Mouse (Mus musculus) neural tube, embryonic 13.5 days (tissue): ENCODE measurements at regions not wholly inside any gene's neighbourhood (a gene's known extent, or its start where the extent isn't known, plus 50 kb on each side); places are given as distances from the start of the nearest gene placed in this dataset.

Experiments used
- ATAC-seq: fragments of 200-750 bp; cut with Nextera tagmentation; 2 replicates; pipeline ENCODE4 v1.8.0; 2017; ENCODE audit warnings: low read depth, mild to moderate bottlenecking, moderate TSS enrichment, moderate library complexity
- H3K27ac ChIP-seq: fragments of 300-500 bp; sonication (generic); replicated peaks from 2 replicates; pipeline ENCODE4 v1.5.1; 2015; ENCODE audit warnings: moderate library complexity, mild to moderate bottlenecking, inconsistent platforms
- H3K27me3 ChIP-seq: fragments of 300-500 bp; sonication (generic); 2 replicates; pipeline ENCODE4 v1.6.1; 2015; ENCODE audit warnings: mild to moderate bottlenecking, inconsistent platforms
- H3K36me3 ChIP-seq: fragments of 300-500 bp; sonication (generic); 2 replicates; pipeline ENCODE4 v1.6.1; 2015; ENCODE audit warnings: mild to moderate bottlenecking, inconsistent platforms
- H3K4me1 ChIP-seq: fragments of 300-500 bp; sonication (generic); replicated peaks from 2 replicates; pipeline ENCODE4 v1.6.1; 2015; ENCODE audit warnings: inconsistent platforms
- H3K4me2 ChIP-seq: fragments of 300-500 bp; sonication (generic); 2 replicates; pipeline ENCODE4 v1.6.1; 2015; ENCODE audit warnings: inconsistent platforms, mild to moderate bottlenecking, moderate library complexity
- H3K4me3 ChIP-seq: fragments of 300-500 bp; sonication (generic); 2 replicates; pipeline ENCODE4 v1.5.1; 2015; ENCODE audit warnings: mild to moderate bottlenecking, inconsistent platforms
- H3K9ac ChIP-seq: fragments of 300-500 bp; sonication (generic); 2 replicates; pipeline ENCODE4 v1.6.1; 2015; ENCODE audit warnings: moderate library complexity, mild to moderate bottlenecking, inconsistent platforms
- H3K9me3 ChIP-seq: fragments of 300-500 bp; sonication (generic); 2 replicates; pipeline ENCODE4 v1.6.1; 2016; ENCODE audit warnings: inconsistent platforms
- WGBS: fragments of 180-500 bp; shearing (Covaris S2); methylation state at CpG from one replicate; pipeline ENCODE4 v1.1.7; 2015; 5-methylcytosine and 5-hydroxymethylcytosine counted together

DNA sequence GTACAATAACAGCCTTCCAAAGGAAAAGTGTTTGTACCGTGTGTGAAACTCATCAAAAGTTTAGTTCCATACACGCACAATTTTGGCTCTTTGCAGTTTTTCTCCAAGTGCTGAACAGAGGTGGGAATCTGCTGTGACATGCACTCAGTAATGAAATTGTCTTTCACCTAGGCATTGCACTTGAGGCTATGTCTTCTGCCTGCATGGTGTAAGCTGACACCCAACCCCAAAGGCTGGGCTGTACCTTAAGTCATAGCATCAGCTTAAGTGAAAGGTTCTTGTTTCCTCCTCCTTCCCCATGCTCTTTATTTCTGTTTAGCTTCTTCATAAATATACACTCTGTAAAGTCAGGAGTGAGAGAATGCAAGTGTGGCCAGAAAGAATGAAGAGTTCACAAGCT lies 313.1 kb downstream of the Spry2 start:
- ATAC-seq, result no peak
- Histone ChIP-seq H3K9ac (no peak overlapping the region), H3K27me3 (no peaks in the 10 kb centered on the region), H3K4me1 (peaks cover 13% of the 10 kb centered on the region), H3K36me3 (no peaks in the 10 kb centered on the region), H3K9me3 (no peaks in the 10 kb centered on the region), H3K27ac (no peak overlapping the region), H3K4me3 (no peak overlapping the region), H3K4me2 (no peak overlapping the region)
- 93% methylated on average over 2 of the region's 2 CpGs for WGBS

DNA sequence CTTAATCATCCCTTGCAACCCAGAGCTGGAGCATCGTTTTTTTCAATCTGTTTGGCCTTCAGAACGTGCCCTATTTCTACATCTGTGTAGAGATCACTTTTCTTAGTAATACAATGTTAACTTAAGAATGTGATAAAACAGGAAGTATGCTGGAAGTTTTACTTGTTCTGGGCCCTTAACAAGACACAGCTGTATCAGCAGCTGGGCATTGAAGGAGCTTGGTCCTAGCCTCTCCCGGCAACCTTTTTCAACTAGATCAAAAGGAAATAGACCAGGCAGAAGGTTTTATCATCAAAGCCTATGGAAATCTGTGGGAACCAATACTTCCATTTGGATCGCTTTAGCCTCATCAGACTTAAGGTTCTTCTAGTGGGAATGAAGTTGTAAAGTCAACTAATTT lies 317.9 kb downstream of the Ndfip2 start:
- no peaks in the 10 kb centered on the region for H3K9me3 ChIP-seq
- no peaks in the 10 kb centered on the region for H3K27me3 ChIP-seq
- 67% methylated on average over 4 of the region's 4 CpGs for WGBS
- ATAC-seq, result no peak
- no peak overlapping the region for H3K4me2 ChIP-seq
- H3K4me3 ChIP-seq, result no peak overlapping the region
- no peak overlapping the region for H3K27ac ChIP-seq
- no peak overlapping the region for H3K9ac ChIP-seq
- H3K4me1 ChIP-seq, result peaks cover 14% of the 10 kb centered on the region
- H3K36me3 ChIP-seq, result no peaks in the 10 kb centered on the region

DNA sequence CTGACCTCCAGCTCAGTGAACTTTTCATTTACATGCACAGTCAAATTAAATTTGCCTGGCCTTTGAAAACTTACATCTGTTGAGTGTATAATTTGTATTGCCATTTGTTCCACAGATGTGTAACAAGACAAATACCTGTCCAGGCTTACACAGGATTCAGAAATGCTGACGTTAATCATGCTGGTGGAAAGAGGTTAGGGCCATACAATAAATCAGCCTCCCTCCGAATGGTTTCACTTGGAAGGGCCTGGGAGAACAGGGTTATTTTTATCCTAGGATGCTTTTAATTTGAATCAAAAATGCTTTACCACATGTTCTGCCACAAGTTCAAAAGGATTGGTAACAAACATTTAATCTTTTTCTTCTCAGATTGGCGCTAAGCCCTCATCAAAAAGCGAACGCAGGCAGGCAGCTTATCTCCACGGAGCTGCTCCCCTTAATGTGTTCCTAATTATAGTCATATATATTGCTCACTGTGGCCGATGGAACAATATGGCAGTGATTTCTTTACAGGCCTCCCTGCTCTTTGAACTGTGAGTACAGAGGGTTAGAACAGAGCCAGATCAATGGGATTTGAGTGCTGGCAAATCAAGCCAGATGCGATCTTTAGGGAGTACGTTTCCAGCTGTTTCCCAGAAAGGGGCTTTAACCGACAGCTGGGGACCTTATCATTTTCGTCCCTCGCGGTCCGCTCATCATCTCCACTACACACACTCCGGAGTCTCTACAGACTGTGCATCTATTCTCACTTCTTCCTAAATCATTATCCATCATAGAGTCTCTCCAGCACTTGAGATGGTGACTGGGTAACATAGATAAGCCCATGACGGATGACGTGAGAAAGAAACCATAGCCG lies 313.9 kb downstream of the Ndfip2 start:
- H3K27ac ChIP-seq, result no peak overlapping the region
- H3K4me3 ChIP-seq, result no peak overlapping the region
- H3K27me3 ChIP-seq, result no peaks in the 10 kb centered on the region
- ATAC-seq, result peak; percentile 76
- no peaks in the 10 kb centered on the region for H3K36me3 ChIP-seq
- 40% methylated on average over 18 of the region's 18 CpGs for WGBS
- H3K4me2 ChIP-seq, result peak overlapping the region; percentile 11; the same call in 1 of the 2 replicates
- no peaks in the 10 kb centered on the region for H3K9me3 ChIP-seq
- H3K9ac ChIP-seq, result no peak overlapping the region
- peaks cover 14% of the 10 kb centered on the region for H3K4me1 ChIP-seq

DNA sequence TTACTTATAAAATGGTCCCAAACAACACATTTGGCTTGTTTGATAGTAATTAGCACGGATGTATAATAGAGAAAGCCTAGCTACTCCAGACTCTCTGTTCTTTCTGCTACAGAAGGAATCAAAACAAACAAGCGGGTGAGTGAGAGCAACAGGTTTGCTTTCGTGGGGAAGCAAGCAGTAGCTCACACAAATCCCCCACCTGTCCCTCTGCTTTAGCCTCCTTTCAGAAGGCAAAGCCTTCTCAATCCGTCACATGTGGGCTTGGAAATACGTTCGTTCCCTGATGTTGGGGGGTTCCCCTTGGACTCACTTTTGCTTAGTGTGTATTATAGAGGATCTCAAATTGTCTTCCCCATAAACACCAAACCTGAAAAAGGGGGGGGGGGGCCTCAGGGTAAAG lies 311.8 kb downstream of the Ndfip2 start:
- 78% methylated on average over 6 of the region's 6 CpGs for WGBS
- H3K27me3 ChIP-seq, result no peaks in the 10 kb centered on the region
- ATAC-seq, result no peak

DNA sequence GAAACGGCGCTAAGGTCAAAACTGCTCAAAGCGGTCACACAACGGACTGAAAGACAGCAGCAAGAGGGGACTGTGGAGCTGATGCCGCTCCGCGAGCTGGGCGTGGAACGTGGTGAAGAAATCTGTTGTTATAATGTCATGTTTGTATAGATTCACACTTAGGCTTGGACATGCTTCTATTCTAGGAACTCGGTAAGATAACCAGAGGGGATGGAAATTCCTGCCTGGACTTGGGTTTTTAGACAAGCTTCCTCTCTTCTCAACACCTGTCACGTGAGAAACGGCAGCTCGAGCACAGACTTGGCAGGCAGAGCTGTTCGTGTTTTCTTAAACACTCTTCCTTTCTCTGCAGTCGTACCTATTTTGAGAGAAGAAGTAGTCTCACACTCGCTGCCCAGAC lies 307.5 kb downstream of the Ndfip2 start:
- Histone ChIP-seq H3K27me3 (no peaks in the 10 kb centered on the region), H3K4me3 (no peak overlapping the region), H3K36me3 (no peaks in the 10 kb centered on the region), H3K9ac (no peak overlapping the region), H3K4me1 (no peaks in the 10 kb centered on the region; the same call in 1 of the 2 replicates), H3K9me3 (no peaks in the 10 kb centered on the region), H3K27ac (no peak overlapping the region), H3K4me2 (no peak overlapping the region)
- no peak for ATAC-seq
- 82% methylated on average over 16 of the region's 16 CpGs for WGBS

More for the DNA sequence above, 311.8 kb downstream of the Ndfip2 start:
- H3K27ac ChIP-seq, result no peak overlapping the region
- H3K4me3 ChIP-seq, result no peak overlapping the region
- no peaks in the 10 kb centered on the region for H3K9me3 ChIP-seq
- H3K9ac ChIP-seq, result no peak overlapping the region
- peaks cover 14% of the 10 kb centered on the region for H3K4me1 ChIP-seq
- no peak overlapping the region for H3K4me2 ChIP-seq
- H3K36me3 ChIP-seq, result no peaks in the 10 kb centered on the region

DNA sequence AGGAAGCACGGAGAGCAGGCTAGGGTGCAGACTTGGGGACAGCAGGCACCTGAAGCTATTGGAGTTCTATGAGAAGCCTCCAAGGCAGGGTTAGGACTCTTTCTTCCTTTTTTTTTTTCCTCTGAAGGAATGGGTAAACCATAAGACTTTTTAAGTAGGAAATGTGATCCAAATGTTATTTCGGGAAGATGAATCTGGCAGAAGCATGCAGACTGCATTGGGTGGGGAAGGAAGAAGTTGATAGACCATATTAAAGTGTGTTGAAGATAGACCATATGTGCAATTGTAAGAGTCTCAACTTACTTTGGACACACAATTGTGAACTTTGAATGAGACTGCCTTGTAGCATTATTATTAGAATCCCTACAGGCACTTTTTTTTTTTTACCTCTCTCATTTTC lies 304.5 kb downstream of the Ndfip2 start:
- H3K27ac ChIP-seq, result no peak overlapping the region
- no peaks in the 10 kb centered on the region for H3K27me3 ChIP-seq
- no peak overlapping the region for H3K4me2 ChIP-seq
- WGBS, result 97% methylated on average over 2 of the region's 2 CpGs
- ATAC-seq, result no peak
- no peak overlapping the region for H3K4me3 ChIP-seq
- no peaks in the 10 kb centered on the region; the same call in 1 of the 2 replicates for H3K4me1 ChIP-seq
- 0 out of 2 replicates have a peak, but pooled peaks cover 1% of the 10 kb centered on the region for H3K9me3 ChIP-seq
- no peak overlapping the region for H3K9ac ChIP-seq
- no peaks in the 10 kb centered on the region for H3K36me3 ChIP-seq

DNA sequence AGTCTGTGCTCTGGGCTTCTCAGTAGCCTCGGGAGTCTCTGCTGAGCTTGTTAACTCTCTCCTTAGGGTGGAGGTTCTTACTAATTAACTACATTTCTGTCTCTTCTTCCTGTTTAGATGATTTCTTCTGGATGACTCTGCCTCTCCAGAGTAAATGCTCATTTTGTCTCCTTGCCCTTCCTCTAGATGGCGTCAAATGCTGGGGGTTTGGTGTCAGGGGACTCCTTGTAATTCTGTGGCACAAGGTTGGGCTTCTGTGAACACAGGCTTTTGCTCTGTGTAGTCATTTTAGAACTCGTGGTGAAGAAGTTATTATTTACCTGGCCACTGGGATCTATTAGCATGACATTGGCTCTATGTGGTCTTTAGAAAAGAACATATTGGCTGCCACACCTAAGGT lies 298.4 kb downstream of the Ndfip2 start:
- no peak overlapping the region for H3K9ac ChIP-seq
- no peak overlapping the region for H3K4me2 ChIP-seq
- no peaks in the 10 kb centered on the region for H3K36me3 ChIP-seq
- H3K4me1 ChIP-seq, result no peaks in the 10 kb centered on the region
- no peak for ATAC-seq
- H3K27ac ChIP-seq, result no peak overlapping the region
- no peaks in the 10 kb centered on the region for H3K27me3 ChIP-seq
- H3K9me3 ChIP-seq, result 0 out of 2 replicates have a peak, but pooled peaks cover 8% of the 10 kb centered on the region
- 76% methylated on average over 3 of the region's 3 CpGs for WGBS
- H3K4me3 ChIP-seq, result no peak overlapping the region

DNA sequence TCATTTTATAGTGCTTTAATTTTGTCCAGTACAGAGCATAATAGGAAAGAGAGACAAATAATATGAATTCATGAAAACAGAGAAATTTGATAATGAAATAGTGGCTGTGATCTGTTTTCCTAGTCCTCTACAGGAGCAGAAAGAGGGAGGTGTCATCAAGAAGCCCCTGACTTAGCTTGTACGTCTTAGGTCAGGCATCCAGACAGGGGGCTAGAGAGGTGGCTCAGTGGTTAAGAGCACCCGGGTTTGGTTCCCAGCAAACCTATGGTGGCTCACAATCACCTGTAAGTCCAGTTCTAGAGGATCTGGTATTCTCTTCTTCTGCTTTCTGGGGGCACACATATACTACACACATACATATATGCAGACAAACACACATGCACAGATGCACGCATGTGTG lies 285.7 kb downstream of the Ndfip2 start:
- no peak for ATAC-seq
- no peak overlapping the region for H3K9ac ChIP-seq
- H3K27ac ChIP-seq, result no peak overlapping the region
- H3K27me3 ChIP-seq, result no peaks in the 10 kb centered on the region
- H3K4me2 ChIP-seq, result no peak overlapping the region
- no peaks in the 10 kb centered on the region for H3K9me3 ChIP-seq
- 87% methylated on average over 3 of the region's 3 CpGs for WGBS
- H3K36me3 ChIP-seq, result no peaks in the 10 kb centered on the region
- peaks cover 19% of the 10 kb centered on the region for H3K4me1 ChIP-seq
- H3K4me3 ChIP-seq, result no peak overlapping the region

DNA sequence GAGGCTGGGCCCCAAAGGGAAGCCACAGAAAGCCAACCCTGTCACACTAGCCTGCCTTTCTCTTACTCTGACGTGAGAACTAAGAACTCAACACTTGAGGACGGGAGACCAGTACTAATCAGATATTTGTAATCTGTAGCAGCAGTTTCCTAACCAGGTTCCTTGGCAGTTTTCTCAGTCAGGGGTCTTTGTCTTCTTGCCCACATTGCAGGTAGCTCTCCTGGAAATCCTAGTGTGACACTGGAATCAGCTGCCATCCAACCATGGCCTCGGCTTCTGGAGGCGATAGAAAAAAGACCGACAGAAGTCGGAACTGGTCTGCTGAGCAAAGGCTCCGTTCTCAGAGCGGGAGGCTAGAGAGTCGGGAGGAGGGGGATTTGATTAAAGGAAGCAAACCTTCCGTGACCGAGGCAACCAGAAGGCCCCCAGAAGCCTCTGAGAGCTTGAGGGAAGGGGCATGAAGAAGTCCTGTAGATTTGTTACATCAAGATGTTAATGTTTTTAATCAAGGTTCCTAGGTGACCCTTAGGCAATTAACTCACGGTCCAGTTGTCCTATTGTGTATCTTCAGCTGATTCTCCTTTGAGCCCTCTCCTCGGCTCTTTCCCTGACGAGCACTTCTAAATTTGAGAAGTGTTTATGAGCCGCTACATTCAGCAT lies 284.2 kb downstream of the Ndfip2 start:
- peak overlapping the region; percentile 22; the same call in 1 of the 2 replicates for H3K9ac ChIP-seq
- no peaks in the 10 kb centered on the region for H3K9me3 ChIP-seq
- H3K27me3 ChIP-seq, result no peaks in the 10 kb centered on the region
- H3K4me2 ChIP-seq, result peak overlapping the region; percentile 50
- H3K36me3 ChIP-seq, result no peaks in the 10 kb centered on the region
- H3K4me1 ChIP-seq, result peaks cover 19% of the 10 kb centered on the region
- H3K27ac ChIP-seq, result peak overlapping the region; percentile 74
- H3K4me3 ChIP-seq, result peak overlapping the region; percentile 25
- WGBS, result 6% methylated on average over 15 of the region's 15 CpGs
- ATAC-seq, result peak; percentile 85

DNA sequence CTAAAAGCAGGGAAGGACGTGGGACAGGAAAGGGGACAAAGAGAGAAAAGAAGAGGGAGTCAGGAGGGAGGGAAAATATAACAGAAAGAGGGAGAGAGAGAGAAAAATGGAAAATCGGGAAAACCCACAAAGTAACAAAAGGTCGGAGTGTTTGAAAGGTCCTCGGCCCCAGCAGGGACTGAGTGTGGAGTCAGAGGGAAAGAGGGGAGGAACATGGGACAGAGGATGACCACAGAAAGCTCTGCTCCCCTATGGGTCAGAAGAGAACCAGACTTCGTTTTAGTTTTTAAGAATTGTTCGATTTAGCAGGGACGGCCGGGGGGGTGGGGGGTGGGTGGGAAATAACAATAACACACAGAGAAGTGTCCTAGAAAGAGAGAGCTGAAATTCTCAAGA lies 283.7 kb downstream of the Ndfip2 start:
- H3K4me3 ChIP-seq, result no peak overlapping the region
- no peaks in the 10 kb centered on the region for H3K27me3 ChIP-seq
- no peaks in the 10 kb centered on the region for H3K36me3 ChIP-seq
- 57% methylated on average over 8 of the region's 8 CpGs for whole genome bisulfite sequencing
- no peak for ATAC-seq
- no peaks in the 10 kb centered on the region for H3K9me3 ChIP-seq
- H3K9ac ChIP-seq, result 0 out of 2 replicates have a peak overlapping the region, but pooled peaks have one; percentile 22
- peak overlapping the region; percentile 74 for H3K27ac ChIP-seq
- peak overlapping the region; percentile 50 for H3K4me2 ChIP-seq
- H3K4me1 ChIP-seq, result peaks cover 19% of the 10 kb centered on the region

DNA sequence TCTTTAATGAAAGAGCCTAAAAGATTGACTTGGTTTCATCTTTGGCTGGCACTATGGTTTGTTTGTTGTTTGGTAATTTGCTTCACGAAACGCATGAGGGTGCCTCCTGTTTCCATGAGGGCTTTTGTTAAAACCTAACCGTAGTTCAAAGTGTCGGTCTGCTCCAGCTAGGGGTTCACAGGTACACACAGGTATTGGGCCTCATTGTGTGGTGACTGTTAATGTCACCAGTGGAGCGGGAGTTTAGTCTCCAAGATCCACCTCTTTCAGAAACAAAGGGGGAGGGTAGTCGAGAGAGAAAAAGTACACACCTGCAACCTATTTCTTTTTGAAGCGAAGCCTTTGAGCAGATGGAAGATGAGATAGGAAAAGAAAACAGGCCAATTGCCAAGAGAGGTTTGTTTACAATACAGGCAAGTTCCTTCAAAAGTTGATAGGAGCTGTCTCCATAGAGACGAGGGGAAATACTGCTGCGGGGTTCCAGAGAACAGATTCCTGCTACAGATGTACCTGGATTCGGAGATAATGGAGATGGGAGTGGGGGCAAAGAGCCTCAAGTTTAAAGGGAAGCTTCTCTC lies 273.9 kb downstream of the Ndfip2 start:
- WGBS, result 78% methylated on average over 10 of the region's 10 CpGs
- no peaks in the 10 kb centered on the region for H3K36me3 ChIP-seq
- H3K9ac ChIP-seq, result no peak overlapping the region
- H3K4me2 ChIP-seq, result no peak overlapping the region
- H3K9me3 ChIP-seq, result peaks cover 7% of the 10 kb centered on the region; the same call in 1 of the 2 replicates
- no peak overlapping the region for H3K27ac ChIP-seq
- no peak overlapping the region for H3K4me3 ChIP-seq
- H3K4me1 ChIP-seq, result no peaks in the 10 kb centered on the region
- H3K27me3 ChIP-seq, result no peaks in the 10 kb centered on the region
- ATAC-seq, result no peak

DNA sequence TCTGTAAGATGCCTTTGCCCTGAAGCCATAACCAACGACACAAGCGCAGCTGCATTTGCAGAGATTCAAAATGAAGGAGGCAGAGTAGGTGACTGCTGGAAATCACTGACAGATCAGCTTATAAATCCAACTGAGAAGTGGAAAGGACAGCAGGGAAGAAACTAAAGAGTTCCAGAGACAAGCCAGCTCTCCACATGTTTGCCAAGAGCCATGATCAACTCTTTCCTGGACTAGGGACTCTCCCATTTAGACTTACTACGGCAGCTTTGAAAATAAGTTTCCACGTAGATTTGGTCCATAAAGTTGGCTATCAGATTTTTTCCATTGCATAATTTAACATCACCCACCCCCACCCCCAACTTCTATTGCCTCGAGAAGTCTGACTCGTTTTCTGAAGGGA lies 269.7 kb downstream of the Ndfip2 start:
- Histone ChIP-seq H3K36me3 (no peaks in the 10 kb centered on the region), H3K4me2 (no peak overlapping the region), H3K9ac (no peak overlapping the region), H3K4me3 (no peak overlapping the region), H3K27ac (no peak overlapping the region), H3K4me1 (no peaks in the 10 kb centered on the region), H3K9me3 (no peaks in the 10 kb centered on the region), H3K27me3 (no peaks in the 10 kb centered on the region)
- ATAC-seq, result no peak
- 78% methylated on average over 6 of the region's 6 CpGs for WGBS
